Mouse (Mus musculus) heart, embryonic 10.5 days (tissue): ENCODE measurements at regions not wholly inside any gene's neighbourhood (a gene's known extent, or its start where the extent isn't known, plus 50 kb on each side); places are given as distances from the start of the nearest gene placed in this dataset.

ENCODE experiments used
- DNase-seq: peaks from one replicate; pipeline ENCODE4 v3.0.0-alpha.2; 2017; ENCODE audit warnings: low spot score
- H3K27ac ChIP-seq: fragments of 300-500 bp; sonication (generic); 2 replicates; pipeline ENCODE4 v1.5.1; 2016; ENCODE audit warnings: mild to moderate bottlenecking
- H3K27me3 ChIP-seq: fragments of 300-500 bp; sonication (generic); 2 replicates; pipeline ENCODE4 v1.6.1; 2016; ENCODE audit warnings: mild to moderate bottlenecking; ENCODE audit not compliant: poor library complexity, insufficient read depth, severe bottlenecking
- H3K36me3 ChIP-seq: fragments of 300-500 bp; sonication (generic); 2 replicates; pipeline ENCODE4 v1.6.1; 2016; ENCODE audit warnings: mild to moderate bottlenecking, moderate library complexity
- H3K4me1 ChIP-seq: fragments of 300-500 bp; sonication (generic); 2 replicates; pipeline ENCODE4 v1.6.1; 2016; ENCODE audit warnings: mild to moderate bottlenecking
- H3K4me3 ChIP-seq: fragments of 300-500 bp; sonication (generic); 2 replicates; pipeline ENCODE4 v1.5.1; 2016; ENCODE audit warnings: mild to moderate bottlenecking, moderate library complexity
- H3K9me3 ChIP-seq: fragments of 300-500 bp; sonication (generic); 2 replicates; pipeline ENCODE4 v1.6.1; 2016; ENCODE audit warnings: mild to moderate bottlenecking, moderate library complexity
- WGBS: fragments of 180-500 bp; shearing (Covaris S2); methylation state at CpG from one replicate; pipeline ENCODE4 v1.1.7; 2016; 5-methylcytosine and 5-hydroxymethylcytosine counted together

- DNase-seq = no peak
- no peaks in the 10 kb centered on the region for H3K36me3 ChIP-seq
- no peak overlapping the region for H3K4me3 ChIP-seq
- H3K9me3 ChIP-seq = no peaks in the 10 kb centered on the region
- H3K4me1 ChIP-seq = no peaks in the 10 kb centered on the region
- H3K27me3 ChIP-seq = no peaks in the 10 kb centered on the region
- H3K27ac ChIP-seq = no peak overlapping the region
- 80% methylated on average over 3 of the region's 3 CpGs for WGBS
Measured at GRCm38 (mm10) chr7:74224378-74224777, 210.9 kb upstream of the St8sia2 start.

DNA sequence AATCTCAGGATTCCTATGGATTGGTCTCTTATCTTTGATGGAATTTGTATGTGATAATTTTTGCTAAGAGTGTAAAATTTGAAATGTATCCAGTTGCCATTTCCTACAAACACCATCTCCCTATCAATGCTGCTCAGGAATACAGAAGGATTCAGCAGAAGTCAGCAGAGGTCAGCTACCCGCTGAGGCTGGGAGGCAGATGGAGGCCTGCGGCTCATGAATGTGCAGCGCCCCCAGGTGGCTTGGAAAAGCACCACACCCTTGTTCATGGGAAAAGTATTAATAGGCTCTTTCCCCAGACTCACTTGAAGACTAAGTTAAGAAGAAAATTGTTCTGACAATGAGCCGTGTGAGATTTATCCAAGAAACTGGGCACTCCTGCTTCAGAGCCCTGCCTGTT lies 187.2 kb upstream of the St8sia2 start:
- H3K4me1 ChIP-seq = no peaks in the 10 kb centered on the region
- no peak overlapping the region for H3K27ac ChIP-seq
- no peaks in the 10 kb centered on the region for H3K9me3 ChIP-seq
- H3K27me3 ChIP-seq = no peaks in the 10 kb centered on the region
- DNase-seq = no peak
- H3K4me3 ChIP-seq = no peak overlapping the region
- H3K36me3 ChIP-seq = no peaks in the 10 kb centered on the region
- 33% methylated on average over 4 of the region's 4 CpGs for WGBS

- no peaks in the 10 kb centered on the region for H3K27me3 ChIP-seq
- H3K4me3 ChIP-seq = no peak overlapping the region
- no peaks in the 10 kb centered on the region for H3K9me3 ChIP-seq
- DNase-seq = no peak
- H3K27ac ChIP-seq = no peak overlapping the region
- WGBS = 95% methylated on average over 6 of the region's 6 CpGs
- no peaks in the 10 kb centered on the region for H3K36me3 ChIP-seq
- H3K4me1 ChIP-seq = no peaks in the 10 kb centered on the region
Measured at GRCm38 (mm10) chr7:74198796-74199195, 185.3 kb upstream of the St8sia2 start.

DNA sequence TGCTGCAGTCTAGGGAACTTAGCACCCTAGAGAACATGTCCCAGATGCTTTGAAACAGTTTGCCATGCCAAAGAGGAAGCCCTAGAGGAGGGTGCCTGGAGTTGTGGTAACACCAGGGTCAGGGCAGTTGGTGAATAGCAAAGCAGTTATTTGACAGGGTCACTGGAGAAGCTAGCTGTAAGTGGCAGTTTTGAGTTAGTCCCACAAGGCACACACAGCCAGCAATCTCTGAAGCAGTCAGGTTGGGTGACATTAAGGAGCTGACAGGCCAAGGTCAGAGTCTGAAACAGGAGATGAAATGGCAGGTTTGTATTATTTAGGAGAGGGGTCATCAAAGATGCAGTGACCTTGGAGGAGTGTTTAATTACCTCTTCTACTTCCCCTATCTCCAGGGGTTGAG lies 171.2 kb upstream of the St8sia2 start:
- no peak for DNase-seq
- H3K27me3 ChIP-seq = no peaks in the 10 kb centered on the region
- no peaks in the 10 kb centered on the region for H3K36me3 ChIP-seq
- H3K4me3 ChIP-seq = no peak overlapping the region
- H3K27ac ChIP-seq = no peak overlapping the region
- peaks cover 3% of the 10 kb centered on the region; the same call in 1 of the 2 replicates for H3K4me1 ChIP-seq
- no peaks in the 10 kb centered on the region for H3K9me3 ChIP-seq

GRCm38 (mm10) chr7:74174206-74174605 lies 160.7 kb upstream of the St8sia2 start:
- peaks cover 4% of the 10 kb centered on the region; the same call in 1 of the 2 replicates for H3K4me1 ChIP-seq
- H3K4me3 ChIP-seq = no peak overlapping the region
- WGBS = 75% methylated on average over 5 of the region's 5 CpGs
- H3K9me3 ChIP-seq = no peaks in the 10 kb centered on the region
- no peak for DNase-seq
- no peaks in the 10 kb centered on the region for H3K27me3 ChIP-seq
- no peak overlapping the region for H3K27ac ChIP-seq
- H3K36me3 ChIP-seq = no peaks in the 10 kb centered on the region

GRCm38 (mm10) chr7:74173230-74173612 lies 159.7 kb upstream of the St8sia2 start:
- no peaks in the 10 kb centered on the region for H3K36me3 ChIP-seq
- no peak for DNase-seq
- no peaks in the 10 kb centered on the region for H3K27me3 ChIP-seq
- H3K9me3 ChIP-seq = no peaks in the 10 kb centered on the region
- WGBS = 22% methylated on average over 2 of the region's 2 CpGs
- no peak overlapping the region for H3K4me3 ChIP-seq
- peak overlapping the region; percentile 29; the same call in 1 of the 2 replicates for H3K27ac ChIP-seq
- peaks cover 4% of the 10 kb centered on the region; the same call in 1 of the 2 replicates for H3K4me1 ChIP-seq

DNA sequence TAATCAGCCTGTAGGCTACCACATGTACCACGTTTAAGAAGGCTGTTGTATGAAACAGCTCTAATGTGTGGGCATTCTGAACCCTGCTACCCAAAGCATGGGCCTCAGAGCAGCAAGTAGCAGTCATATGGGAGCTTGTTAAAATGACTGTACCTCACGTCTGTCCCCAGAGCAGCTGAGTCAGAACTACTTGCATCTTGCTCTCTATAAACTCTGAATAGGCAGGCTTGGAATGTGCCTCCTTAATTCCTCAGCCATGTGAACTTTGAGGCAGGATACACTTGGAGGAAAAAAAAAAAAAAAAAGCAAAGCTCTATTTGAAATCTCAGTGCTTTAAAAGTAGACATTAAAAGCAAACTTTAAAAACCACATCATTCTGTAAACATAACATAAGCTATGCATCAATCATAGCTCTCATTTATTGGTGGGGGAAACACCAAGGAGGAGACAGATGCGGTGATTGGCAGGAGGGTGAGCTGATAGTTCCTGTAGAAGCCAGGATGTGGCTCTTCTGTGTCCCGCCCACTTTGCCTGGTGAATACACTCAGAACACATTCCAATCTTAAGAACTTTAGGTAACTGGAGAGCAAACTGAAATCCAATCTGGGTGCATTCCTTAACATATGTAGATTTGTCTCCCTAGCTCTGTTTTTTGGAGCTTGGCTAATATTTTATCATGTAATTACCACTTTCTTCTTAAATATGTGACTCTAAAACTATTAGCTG lies 159.2 kb upstream of the St8sia2 start:
- no peaks in the 10 kb centered on the region for H3K27me3 ChIP-seq
- no peak overlapping the region for H3K4me3 ChIP-seq
- no peaks in the 10 kb centered on the region for H3K36me3 ChIP-seq
- peak overlapping the region; percentile 29; the same call in 1 of the 2 replicates for H3K27ac ChIP-seq
- DNase-seq = no peak
- WGBS = 63% methylated on average over 4 of the region's 4 CpGs
- H3K4me1 ChIP-seq = peaks cover 4% of the 10 kb centered on the region; the same call in 1 of the 2 replicates
- H3K9me3 ChIP-seq = no peaks in the 10 kb centered on the region

DNA sequence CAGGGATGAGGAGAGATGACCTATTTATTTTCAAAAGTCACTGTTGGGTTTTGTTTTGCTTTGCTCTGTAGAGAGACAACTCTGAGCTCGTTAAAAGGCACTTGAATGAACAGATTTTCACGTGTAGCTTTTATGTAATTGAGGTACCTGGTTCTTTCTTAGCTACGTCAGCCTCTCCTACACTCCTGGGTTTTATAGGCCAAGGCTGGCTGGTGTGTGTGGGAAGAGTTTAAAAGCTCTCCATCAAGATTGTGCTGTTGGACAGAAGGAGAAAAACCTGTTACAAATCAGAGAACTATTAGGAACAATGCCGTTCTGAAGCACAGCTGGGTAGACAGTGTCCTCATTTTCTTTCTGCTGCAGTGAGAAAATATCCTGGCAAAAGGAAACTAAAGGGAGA lies 138.1 kb upstream of the St8sia2 start:
- H3K9me3 ChIP-seq = no peaks in the 10 kb centered on the region
- no peaks in the 10 kb centered on the region for H3K4me1 ChIP-seq
- H3K27ac ChIP-seq = no peak overlapping the region
- no peaks in the 10 kb centered on the region for H3K36me3 ChIP-seq
- 66% methylated on average over 4 of the region's 4 CpGs for WGBS
- no peaks in the 10 kb centered on the region for H3K27me3 ChIP-seq
- DNase-seq = no peak
- no peak overlapping the region for H3K4me3 ChIP-seq

DNA sequence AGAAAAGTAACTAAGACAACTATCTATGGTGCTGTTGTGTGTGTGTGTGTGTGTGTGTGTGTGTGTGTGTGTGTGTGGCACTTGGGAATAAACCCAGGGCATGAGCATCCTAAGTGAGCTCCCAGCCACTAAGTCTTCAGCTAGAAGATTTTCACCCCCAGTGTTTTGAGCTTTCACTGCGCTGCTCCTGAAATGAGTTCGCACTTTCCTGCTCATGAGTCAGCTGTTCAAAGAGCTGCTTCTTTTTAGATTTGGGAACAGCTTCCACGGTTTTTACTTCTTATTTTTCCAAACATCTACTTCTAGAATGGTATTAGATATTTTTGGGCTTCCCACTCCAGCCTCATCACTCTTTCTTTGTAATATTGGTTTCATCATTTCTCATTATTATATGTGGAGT lies 129.7 kb upstream of the St8sia2 start:
- WGBS = 82% methylated on average over 3 of the region's 3 CpGs
- no peak for DNase-seq
- no peaks in the 10 kb centered on the region for H3K9me3 ChIP-seq
- H3K4me3 ChIP-seq = no peak overlapping the region
- H3K4me1 ChIP-seq = no peaks in the 10 kb centered on the region
- no peaks in the 10 kb centered on the region for H3K27me3 ChIP-seq
- H3K27ac ChIP-seq = no peak overlapping the region
- no peaks in the 10 kb centered on the region for H3K36me3 ChIP-seq

DNA sequence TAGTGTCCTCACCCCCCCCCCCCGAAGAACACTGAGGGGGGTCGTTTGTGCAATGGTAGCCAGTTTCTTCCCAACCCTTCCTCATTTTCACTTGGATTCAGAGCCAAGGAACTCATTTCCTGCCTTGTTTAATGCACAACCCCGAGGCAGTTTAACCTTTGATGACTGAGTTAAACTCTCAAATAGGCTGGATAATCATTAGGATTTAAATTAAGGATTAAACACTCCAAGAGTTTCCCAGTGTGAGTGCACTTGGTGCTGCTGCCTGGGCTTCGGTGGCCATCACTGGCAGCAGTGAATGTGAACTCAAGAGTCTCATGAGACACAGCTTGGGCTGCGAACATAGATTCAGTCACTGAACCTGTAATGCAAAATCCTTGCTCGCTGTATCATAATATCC lies 124.7 kb upstream of the St8sia2 start:
- H3K9me3 ChIP-seq = no peaks in the 10 kb centered on the region
- 57% methylated on average over 6 of the region's 6 CpGs for WGBS
- H3K4me1 ChIP-seq = no peaks in the 10 kb centered on the region
- no peaks in the 10 kb centered on the region for H3K27me3 ChIP-seq
- H3K36me3 ChIP-seq = no peaks in the 10 kb centered on the region
- DNase-seq = no peak
- no peak overlapping the region for H3K4me3 ChIP-seq
- no peak overlapping the region for H3K27ac ChIP-seq

- H3K9me3 ChIP-seq = no peaks in the 10 kb centered on the region
- H3K27ac ChIP-seq = no peak overlapping the region
- no peaks in the 10 kb centered on the region; the same call in 1 of the 2 replicates for H3K4me1 ChIP-seq
- no peaks in the 10 kb centered on the region for H3K36me3 ChIP-seq
- H3K4me3 ChIP-seq = no peak overlapping the region
- WGBS = 75% methylated on average over 8 of the region's 8 CpGs
- DNase-seq = no peak
- no peaks in the 10 kb centered on the region for H3K27me3 ChIP-seq
Measured at GRCm38 (mm10) chr7:74130206-74130836, 116.8 kb upstream of the St8sia2 start.

DNA sequence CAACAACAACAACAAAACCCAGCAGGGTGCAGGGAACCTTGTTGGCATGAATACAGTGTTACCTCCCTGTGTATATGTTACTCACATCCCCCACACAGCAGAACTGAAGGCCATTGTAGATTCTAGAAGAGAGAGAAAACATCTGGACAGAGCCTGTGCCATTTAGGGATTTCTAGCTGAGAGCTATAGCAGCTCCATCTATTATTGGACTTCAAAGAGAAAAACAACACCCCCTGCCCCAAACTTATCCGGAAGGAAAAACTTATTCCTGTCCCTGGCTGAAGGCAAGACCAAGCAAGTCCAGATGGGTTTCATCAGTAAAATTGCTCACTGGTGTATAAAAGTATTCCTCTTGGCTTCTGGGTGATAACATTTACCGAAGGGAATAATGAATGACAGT lies 98.6 kb upstream of the St8sia2 start:
- H3K27me3 ChIP-seq = no peaks in the 10 kb centered on the region
- no peak for DNase-seq
- H3K4me3 ChIP-seq = no peak overlapping the region
- H3K36me3 ChIP-seq = no peaks in the 10 kb centered on the region
- H3K27ac ChIP-seq = no peak overlapping the region
- H3K4me1 ChIP-seq = peaks cover 6% of the 10 kb centered on the region; the same call in 1 of the 2 replicates
- H3K9me3 ChIP-seq = no peaks in the 10 kb centered on the region
- 64% methylated on average over 2 of the region's 2 CpGs for WGBS

DNA sequence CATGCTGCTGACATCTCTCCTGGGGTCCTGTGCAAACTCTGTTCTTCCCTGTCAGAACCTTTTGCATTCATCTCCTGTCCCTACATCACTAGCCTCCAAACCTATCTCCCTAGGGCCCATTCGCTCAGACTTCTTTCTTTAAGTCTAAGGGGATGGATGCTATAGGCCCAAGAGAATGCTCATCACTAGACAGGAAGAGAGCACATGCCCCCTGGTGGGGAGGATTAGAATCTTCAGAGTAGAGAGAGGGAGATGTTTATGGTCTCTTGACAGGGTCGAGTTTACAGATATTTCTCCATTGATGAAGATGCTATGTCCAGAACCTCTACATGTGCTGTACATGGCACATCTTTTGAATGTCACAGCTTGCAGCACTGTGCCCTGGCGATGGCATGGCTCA lies 94.9 kb upstream of the St8sia2 start:
- no peaks in the 10 kb centered on the region for H3K27me3 ChIP-seq
- H3K4me3 ChIP-seq = no peak overlapping the region
- no peak for DNase-seq
- H3K27ac ChIP-seq = no peak overlapping the region
- H3K36me3 ChIP-seq = no peaks in the 10 kb centered on the region
- no peaks in the 10 kb centered on the region for H3K9me3 ChIP-seq
- H3K4me1 ChIP-seq = no peaks in the 10 kb centered on the region
- WGBS = 66% methylated on average over 3 of the region's 3 CpGs
